Mouse (Mus musculus) forebrain, embryonic 16.5 days (tissue): Measurements from ENCODE around the gene Rab3gap2. TPM values are rescaled to one million over a fixed set of nuclear protein-coding genes. Genes with fewer than 3 reads are reported as not detected.

ENCODE experiments used
- ATAC-seq: fragments of 200-750 bp; cut with Nextera tagmentation; 2 replicates; pipeline ENCODE4 v1.8.0; 2017; ENCODE audit warnings: mild to moderate bottlenecking, moderate library complexity
- H3K27ac ChIP-seq: fragments of 300-500 bp; sonication (generic); 2 replicates; pipeline ENCODE4 v1.5.1; 2014; ENCODE audit warnings: low read length, control low read depth
- H3K27me3 ChIP-seq: fragments of 300-500 bp; sonication (generic); replicated peaks from 2 replicates; pipeline ENCODE4 v1.6.1; 2014; ENCODE audit warnings: low read length; ENCODE audit not compliant: control insufficient read depth, insufficient read depth
- H3K36me3 ChIP-seq: fragments of 300-500 bp; sonication (generic); 2 replicates; pipeline ENCODE4 v1.6.1; 2014; ENCODE audit not compliant: control insufficient read depth, insufficient read depth
- H3K4me1 ChIP-seq: fragments of 300-500 bp; sonication (generic); replicated peaks from 2 replicates; pipeline ENCODE4 v1.6.1; 2014; ENCODE audit warnings: low read length; ENCODE audit not compliant: control insufficient read depth, insufficient read depth
- H3K4me2 ChIP-seq: fragments of 300-500 bp; sonication (generic); 2 replicates; pipeline ENCODE4 v1.6.1; 2014; ENCODE audit warnings: mild to moderate bottlenecking, low read length, control low read depth
- H3K4me3 ChIP-seq: fragments of 300-500 bp; sonication (generic); replicated peaks from 2 replicates; pipeline ENCODE4 v1.5.1; 2014; ENCODE audit warnings: mild to moderate bottlenecking, low read length, control low read depth
- H3K9ac ChIP-seq: fragments of 300-500 bp; sonication (generic); replicated peaks from 2 replicates; pipeline ENCODE4 v1.6.1; 2014; ENCODE audit warnings: low read depth, low read length, control low read depth
- H3K9me3 ChIP-seq: fragments of 300-500 bp; sonication (generic); 2 replicates; pipeline ENCODE4 v1.6.1; 2016; ENCODE audit warnings: low read length; ENCODE audit not compliant: control insufficient read depth
- WGBS: fragments of 180-500 bp; shearing (Covaris S2); extraction: QIAGEN DNeasy Blood & Tissue Kit; methylation state at CpG from one replicate; pipeline ENCODE4 v1.1.7; 2014; 5-methylcytosine and 5-hydroxymethylcytosine counted together
- polyA plus RNA-seq: library from polyadenylated mRNA; unstranded; fragments of >200 nt; fragmentation: Nextera tagmentation; extraction: Ambion mirVana; gene quantifications from 2 replicates; pipeline ENCODE4 v1.2.1, GENCODE M21; 2015

Rab3gap2 gene
- polyA plus RNA-seq, 1 experiment from 2014 or later, result 30.2 TPM

GRCm38 (mm10) chr1:185216360-185216759, 12.4 kb downstream of the Rab3gap2 start:
- Histone ChIP-seq H3K9ac (no peak overlapping the region), H3K4me2 (no peak overlapping the region), H3K4me3 (no peak overlapping the region), H3K36me3 (peaks cover 5% of the 10 kb centered on the region; the same call in 1 of the 2 replicates), H3K27ac (no peak overlapping the region), H3K9me3 (no peaks in the 10 kb centered on the region), H3K4me1 (no peaks in the 10 kb centered on the region), H3K27me3 (no peaks in the 10 kb centered on the region)
- no peak for ATAC-seq
- 88% methylated on average over 5 of the region's 5 CpGs for WGBS

DNA sequence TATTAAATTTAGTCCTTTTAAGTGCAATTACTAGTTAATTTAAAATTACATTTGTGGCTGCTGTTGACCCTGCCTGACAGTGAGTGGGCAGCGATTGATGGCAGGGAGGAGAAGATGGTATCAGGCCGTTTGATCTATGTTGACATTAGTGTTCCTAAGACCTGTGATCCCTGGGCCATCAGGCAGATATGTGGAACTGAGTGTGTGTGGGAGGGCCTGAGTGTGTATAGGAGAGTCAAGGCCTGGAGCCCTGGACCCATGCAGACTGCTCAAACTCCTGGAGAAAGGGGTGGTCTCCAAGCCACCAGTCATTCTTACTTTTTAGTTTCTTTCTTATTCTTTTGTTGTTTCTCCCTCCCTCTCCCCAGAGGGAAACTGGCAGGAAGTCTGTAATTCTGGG, 12.8 kb downstream of the Rab3gap2 start:
- Histone ChIP-seq H3K4me2 (no peak overlapping the region), H3K36me3 (peaks cover 5% of the 10 kb centered on the region; the same call in 1 of the 2 replicates), H3K4me3 (no peak overlapping the region), H3K9ac (no peak overlapping the region), H3K9me3 (no peaks in the 10 kb centered on the region), H3K4me1 (no peaks in the 10 kb centered on the region), H3K27me3 (no peaks in the 10 kb centered on the region), H3K27ac (no peak overlapping the region)
- ATAC-seq, result no peak
- WGBS, result 83% methylated on average over 2 of the region's 2 CpGs

DNA sequence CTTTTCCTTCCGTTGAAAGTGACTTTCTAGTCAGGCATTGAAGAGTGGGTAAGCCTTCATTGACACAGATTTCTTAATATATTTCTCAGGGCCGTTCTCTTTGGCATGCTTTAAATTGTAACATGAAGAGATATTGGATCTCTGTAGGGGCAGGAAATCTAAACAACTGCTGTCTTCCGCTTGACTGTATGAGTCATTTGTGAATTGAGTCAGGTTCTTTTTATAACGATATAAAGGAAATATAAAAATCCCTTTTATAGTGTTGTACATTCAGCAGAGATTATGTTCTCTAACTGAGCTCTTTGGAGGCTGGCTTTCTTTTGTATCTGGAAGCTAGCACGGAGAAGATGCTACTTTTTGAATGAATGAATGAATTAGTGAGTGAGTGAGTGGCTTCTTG, 14.0 kb downstream of the Rab3gap2 start:
- no peaks in the 10 kb centered on the region for H3K27me3 ChIP-seq
- H3K4me3 ChIP-seq, result no peak overlapping the region
- no peak overlapping the region for H3K4me2 ChIP-seq
- H3K9ac ChIP-seq, result no peak overlapping the region
- peaks cover 5% of the 10 kb centered on the region; the same call in 1 of the 2 replicates for H3K36me3 ChIP-seq
- 84% methylated on average over 5 of the region's 5 CpGs for WGBS
- H3K4me1 ChIP-seq, result no peaks in the 10 kb centered on the region
- H3K9me3 ChIP-seq, result no peaks in the 10 kb centered on the region
- ATAC-seq, result no peak
- H3K27ac ChIP-seq, result no peak overlapping the region

- WGBS, result 91% methylated on average over 6 of the region's 6 CpGs
- ATAC-seq, result no peak
- peaks cover 10% of the 10 kb centered on the region for H3K36me3 ChIP-seq
- H3K4me2 ChIP-seq, result no peak overlapping the region
- no peaks in the 10 kb centered on the region for H3K9me3 ChIP-seq
- no peak overlapping the region for H3K9ac ChIP-seq
- no peaks in the 10 kb centered on the region for H3K4me1 ChIP-seq
- no peaks in the 10 kb centered on the region for H3K27me3 ChIP-seq
- no peak overlapping the region for H3K27ac ChIP-seq
- H3K4me3 ChIP-seq, result no peak overlapping the region
Observed at GRCm38 (mm10) chr1:185226889-185227288, 23.0 kb downstream of the Rab3gap2 start.

- H3K9ac ChIP-seq, result no peak overlapping the region
- H3K4me1 ChIP-seq, result no peaks in the 10 kb centered on the region
- H3K9me3 ChIP-seq, result no peaks in the 10 kb centered on the region
- ATAC-seq, result no peak
- H3K4me2 ChIP-seq, result no peak overlapping the region
- H3K27ac ChIP-seq, result no peak overlapping the region
- no peaks in the 10 kb centered on the region for H3K27me3 ChIP-seq
- H3K4me3 ChIP-seq, result no peak overlapping the region
- peaks cover 10% of the 10 kb centered on the region for H3K36me3 ChIP-seq
- WGBS, result 94% methylated on average over 7 of the region's 7 CpGs
Observed at GRCm38 (mm10) chr1:185227766-185228165, 23.8 kb downstream of the Rab3gap2 start.

DNA sequence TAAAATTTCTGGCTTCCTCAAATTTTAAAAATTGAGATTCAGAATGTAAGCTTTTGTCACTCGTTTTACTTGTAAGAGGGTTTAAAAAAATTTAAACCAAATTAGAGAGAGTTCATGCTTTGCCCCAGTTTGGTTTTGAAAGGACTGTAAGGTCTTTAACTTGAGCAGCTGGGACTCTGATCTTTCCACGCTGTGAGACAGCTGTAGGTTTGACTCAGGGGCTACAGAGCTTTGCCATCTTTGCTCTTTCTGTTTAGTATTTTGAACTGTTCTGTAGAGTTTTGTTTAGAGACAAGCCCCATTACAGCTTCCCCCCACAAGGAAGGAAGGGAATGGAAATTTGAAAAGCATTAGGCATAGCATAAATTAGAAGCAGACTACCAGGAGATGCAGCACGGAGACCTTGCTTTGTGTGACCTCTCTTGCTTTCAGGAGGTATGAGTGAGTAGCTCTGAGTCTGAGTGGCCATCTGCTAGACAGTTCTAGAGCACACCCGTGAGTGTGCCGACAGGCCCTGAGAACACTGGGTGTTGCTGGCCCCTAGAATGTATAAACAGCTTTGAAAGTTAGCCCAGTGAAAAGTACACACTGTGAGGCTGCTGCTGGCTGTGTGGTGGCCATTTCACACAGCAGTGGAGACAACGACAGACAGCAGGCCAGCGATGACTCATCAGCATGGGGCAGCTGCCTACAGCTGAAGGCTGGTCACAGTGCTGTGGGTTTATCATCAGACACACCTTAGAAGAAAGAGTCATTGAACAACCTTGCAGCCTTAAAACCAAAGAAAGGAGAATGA, 25.7 kb downstream of the Rab3gap2 start:
- H3K9me3 ChIP-seq, result no peaks in the 10 kb centered on the region
- no peaks in the 10 kb centered on the region for H3K27me3 ChIP-seq
- WGBS, result 74% methylated on average over 7 of the region's 7 CpGs
- no peak overlapping the region for H3K27ac ChIP-seq
- ATAC-seq, result no peak
- no peak overlapping the region for H3K4me3 ChIP-seq
- no peak overlapping the region for H3K4me2 ChIP-seq
- peaks cover 10% of the 10 kb centered on the region for H3K36me3 ChIP-seq
- no peaks in the 10 kb centered on the region for H3K4me1 ChIP-seq
- H3K9ac ChIP-seq, result no peak overlapping the region

DNA sequence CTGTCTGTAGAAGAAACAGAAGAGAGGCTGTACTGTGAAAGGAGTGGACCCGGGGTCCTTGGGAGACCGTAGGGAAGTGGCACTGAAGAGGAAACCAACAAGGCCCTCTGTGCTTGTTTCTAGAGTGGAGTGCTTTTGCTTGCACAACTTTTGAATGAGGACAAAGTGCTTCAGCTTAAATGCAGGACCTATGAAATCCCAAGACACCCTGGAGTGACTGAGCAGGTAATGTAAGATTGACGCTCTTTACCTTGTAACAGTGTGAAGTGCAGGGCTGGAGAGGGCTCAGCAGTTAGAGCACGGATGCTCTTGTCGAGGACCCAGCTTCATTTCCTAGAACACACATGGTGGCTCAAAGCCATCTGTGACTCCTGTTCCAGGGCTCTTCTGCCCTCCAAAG, 31.9 kb downstream of the Rab3gap2 start:
- Histone ChIP-seq H3K27ac (no peak overlapping the region), H3K4me2 (no peak overlapping the region), H3K4me3 (no peak overlapping the region), H3K9me3 (no peaks in the 10 kb centered on the region), H3K4me1 (no peaks in the 10 kb centered on the region), H3K9ac (no peak overlapping the region), H3K27me3 (no peaks in the 10 kb centered on the region), H3K36me3 (peaks cover 21% of the 10 kb centered on the region)
- ATAC-seq, result no peak
- 92% methylated on average over 5 of the region's 5 CpGs for WGBS

- no peaks in the 10 kb centered on the region for H3K9me3 ChIP-seq
- WGBS, result 93% methylated on average over 4 of the region's 4 CpGs
- no peak for ATAC-seq
Observed at GRCm38 (mm10) chr1:185236530-185236929, 32.6 kb downstream of the Rab3gap2 start.

GRCm38 (mm10) chr1:185243013-185243412, 39.1 kb downstream of the Rab3gap2 start:
- no peak overlapping the region for H3K27ac ChIP-seq
- peaks cover 22% of the 10 kb centered on the region for H3K36me3 ChIP-seq
- H3K9ac ChIP-seq, result no peak overlapping the region
- H3K27me3 ChIP-seq, result no peaks in the 10 kb centered on the region
- WGBS, result 33% methylated on average over 8 of the region's 8 CpGs
- H3K9me3 ChIP-seq, result no peaks in the 10 kb centered on the region
- 0 out of 2 replicates have a peak, but pooled peaks have one; percentile 18 for ATAC-seq
- H3K4me2 ChIP-seq, result no peak overlapping the region
- H3K4me1 ChIP-seq, result peaks cover 3% of the 10 kb centered on the region
- H3K4me3 ChIP-seq, result no peak overlapping the region

More at GRCm38 (mm10) chr1:185236530-185236929, 32.6 kb downstream of the Rab3gap2 start:
- H3K4me3 ChIP-seq, result no peak overlapping the region
- H3K9ac ChIP-seq, result no peak overlapping the region
- H3K27me3 ChIP-seq, result no peaks in the 10 kb centered on the region
- H3K4me2 ChIP-seq, result no peak overlapping the region
- peaks cover 27% of the 10 kb centered on the region for H3K36me3 ChIP-seq
- H3K4me1 ChIP-seq, result no peaks in the 10 kb centered on the region
- no peak overlapping the region for H3K27ac ChIP-seq
